Mouse (Mus musculus): Measurements from ENCODE around the gene Hist1h4m. TPM values are rescaled to one million over a fixed set of nuclear protein-coding genes. Genes with fewer than 3 reads are reported as not detected.

The Hist1h4m gene
- total RNA-seq, 2 experiments from 2014 or later = 222 to 263 TPM

DNA sequence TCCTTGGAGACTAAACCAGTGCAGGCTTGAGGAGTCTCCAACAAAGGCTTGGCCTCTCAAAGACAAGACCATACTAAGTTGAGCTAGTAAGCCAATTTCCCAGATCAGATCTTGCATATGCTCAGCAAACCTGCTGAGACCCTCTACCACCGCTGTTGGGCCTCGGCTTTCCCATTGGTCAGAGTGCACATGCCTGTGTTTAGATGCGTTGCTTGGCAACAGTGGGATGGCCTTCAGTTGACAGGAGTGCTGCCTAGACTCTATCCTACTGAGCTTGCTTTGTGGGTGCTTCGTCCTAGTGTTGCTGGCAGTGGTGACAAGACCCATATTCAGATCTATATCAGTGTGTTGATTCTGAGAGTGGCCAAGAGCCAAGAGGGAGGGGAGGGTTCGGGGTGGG lies 50.1 kb downstream of the Hist1h4m start:
- intact Hi-C loops (cut with DNase I) = no loop called here
- DNase-seq (ENCODE audit: low spot score in 2 of 2) = no peak

Small RNA genes within 50 kb of the gene (microRNA-seq; reads per million reads assigned to microRNA genes)
- gene Gm19658 (0 reads per million in 2 experiments), gene Gm44346 (0 reads per million in 2 experiments), gene Gm44466 (0 reads per million in 2 experiments)

Other genes starting within 250 kb of the Hist1h4m start
- not detected for gene Olfr1364, start 230.0 kb upstream of the Hist1h4m start, total RNA-seq (2021)
- not detected for gene Olfr1362, start 197.7 kb upstream of the Hist1h4m start, total RNA-seq (2021)
- gene Olfr11, start 169.2 kb upstream of the Hist1h4m start, total RNA-seq (2021) = not detected
- gene Olfr1361, start 148.4 kb upstream of the Hist1h4m start, total RNA-seq (2021) = not detected
- not detected for gene Olfr1360, start 134.3 kb upstream of the Hist1h4m start, total RNA-seq (2021)
- gene Olfr1359, start 113.6 kb upstream of the Hist1h4m start, total RNA-seq (2021) = not detected
- 10 to 100 TPM; 31.3 to 46.4 TPM for gene Hist1h2bl, start 95.6 kb upstream of the Hist1h4m start, total RNA-seq (2021)
- 10 to 100 TPM; 19.5 to 32.4 TPM for gene Hist1h2ai, start 95.3 kb upstream of the Hist1h4m start, total RNA-seq (2021)
- 10 to 100 TPM; 58.0 to 64.8 TPM for gene Hist1h3h, start 94.1 kb upstream of the Hist1h4m start, total RNA-seq (2021)
- 1 to 10 TPM; 3.8 to 4.5 TPM for gene Hist1h2bm, start 89.7 kb upstream of the Hist1h4m start, total RNA-seq (2021)
- 10 to 100 TPM; 18.4 to 22.2 TPM for gene Hist1h4j, start 76.7 kb upstream of the Hist1h4m start, total RNA-seq (2021)
- 100 to 1,000 TPM; 333 to 391 TPM for gene Hist1h4k, start 61.2 kb upstream of the Hist1h4m start, total RNA-seq (2021)
- gene Hist1h2ak, start 57.9 kb upstream of the Hist1h4m start, total RNA-seq (2021) = 10 to 100 TPM; 13.8 TPM
- gene Hist1h2bn, start 57.6 kb upstream of the Hist1h4m start, total RNA-seq (2021) = 1 to 10 TPM; 3.9 to 8.2 TPM
- gene Hist1h1b, start 31.1 kb upstream of the Hist1h4m start, total RNA-seq (2021) = 10 to 100 TPM in 1 of 2 experiments, 1 to 10 TPM in 1; 5.3 to 10.6 TPM
- gene Hist1h3i, start 28.4 kb upstream of the Hist1h4m start, total RNA-seq (2021) = 10 to 100 TPM; 61.5 to 78.2 TPM
- 1 to 10 TPM in 1 of 2 experiments, not detected in 1; 1.1 TPM for gene Hist1h2an, start 24.5 kb upstream of the Hist1h4m start, total RNA-seq (2021)
- 10 to 100 TPM in 1 of 2 experiments, 1 to 10 TPM in 1; 5.8 to 12.1 TPM for gene Hist1h2bp, start 24.3 kb upstream of the Hist1h4m start, total RNA-seq (2021)
- 10 to 100 TPM; 44.4 to 48.2 TPM for gene Hist1h2bq, start 1.5 kb upstream of the Hist1h4m start, total RNA-seq (2021)
- 10 to 100 TPM in 1 of 2 experiments, 1 to 10 TPM in 1; 5.4 to 34.0 TPM for gene Hist1h2ao, start 1.3 kb upstream of the Hist1h4m start, total RNA-seq (2021)
- 10 to 100 TPM; 23.9 to 43.9 TPM for gene Hist1h4n, start 20.4 kb downstream of the Hist1h4m start, total RNA-seq (2021)
- gene Hist1h2ap, start 21.8 kb downstream of the Hist1h4m start, total RNA-seq (2021) = 10 to 100 TPM in 1 of 2 experiments, not detected in 1; 23.4 TPM
- 10 to 100 TPM; 44.1 to 47.5 TPM for gene Hist1h2br, start 22.0 kb downstream of the Hist1h4m start, total RNA-seq (2021)
- 1 to 10 TPM; 2.6 to 3.3 TPM for gene Zfp184, start 133.3 kb downstream of the Hist1h4m start, total RNA-seq (2021)
- gene Pom121l2, start 169.4 kb downstream of the Hist1h4m start, total RNA-seq (2021) = not detected
- gene Prss16, start 198.0 kb downstream of the Hist1h4m start, total RNA-seq (2021) = under 1 TPM; 0.25 to 0.39 TPM
- gene Hist1h2ah, start 223.8 kb downstream of the Hist1h4m start, total RNA-seq (2021) = 10 to 100 TPM; 28.7 to 29.1 TPM
- 10 to 100 TPM; 10.0 to 11.6 TPM for gene Hist1h2bk, start 224.1 kb downstream of the Hist1h4m start, total RNA-seq (2021)
- gene Hist1h4i, start 229.6 kb downstream of the Hist1h4m start, total RNA-seq (2021) = 10 to 100 TPM; 60.2 to 73.2 TPM
- 10 to 100 TPM in 1 of 2 experiments, 1 to 10 TPM in 1; 8.5 to 19.5 TPM for gene Hist1h2ag, start 231.2 kb downstream of the Hist1h4m start, total RNA-seq (2021)
- gene Hist1h2bj, start 231.5 kb downstream of the Hist1h4m start, total RNA-seq (2021) = 10 to 100 TPM; 14.0 to 18.1 TPM